Mouse (Mus musculus): ENCODE measurements at regions not wholly inside any gene's neighbourhood (a gene's known extent, or its start where the extent isn't known, plus 50 kb on each side); places are given as distances from the start of the nearest gene placed in this dataset.

DNA sequence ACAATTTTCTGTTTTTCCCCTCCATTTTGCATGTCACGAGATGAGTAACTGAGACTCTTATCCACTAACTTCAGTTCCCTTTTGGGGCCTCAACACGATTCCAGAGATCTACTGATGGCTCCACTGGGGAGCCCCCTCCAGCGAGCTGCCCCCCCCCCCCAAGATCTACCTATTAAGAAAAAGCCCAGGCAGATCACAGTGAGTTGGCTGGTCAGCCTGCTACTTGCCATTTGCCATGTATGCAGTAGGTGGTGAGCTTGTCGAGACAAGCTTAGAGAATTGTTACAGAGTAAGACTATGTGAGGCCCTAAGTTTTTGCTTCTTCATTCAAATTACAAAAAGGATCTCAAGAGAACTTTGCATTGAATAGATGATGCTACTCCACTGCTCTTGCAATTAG lies 426.3 kb upstream of the Ubash3b start:
- DNase-seq, result no peak

DNA sequence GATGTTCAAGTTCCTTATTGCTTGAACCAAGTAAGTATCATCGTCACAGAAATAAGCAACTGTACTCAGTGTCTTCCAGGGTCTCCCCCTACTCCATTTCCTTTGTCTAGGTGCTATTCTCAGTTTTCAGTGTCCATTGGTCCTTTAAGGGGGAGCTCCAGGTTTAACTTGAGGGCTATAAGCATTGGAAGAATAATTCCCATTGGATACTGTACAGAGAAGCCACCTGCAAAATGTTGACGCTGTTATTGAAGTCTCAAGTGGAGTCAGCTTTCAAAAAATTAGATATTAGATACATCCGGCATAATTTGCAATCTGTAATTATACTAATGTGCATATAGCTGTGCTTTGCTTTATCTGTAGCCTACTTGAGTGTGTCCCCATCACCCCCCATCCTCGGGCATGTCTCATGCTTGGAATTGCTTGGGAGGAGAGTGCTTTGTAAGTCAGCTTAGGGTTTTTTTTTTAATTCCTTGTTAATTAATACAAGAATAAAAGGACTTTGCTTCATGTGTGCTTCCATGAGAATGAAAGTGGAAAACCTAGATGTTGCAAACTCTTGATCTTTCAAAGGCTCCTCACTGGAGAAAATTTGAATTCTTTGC lies 425.6 kb upstream of the Ubash3b start:
- no peak for DNase-seq

DNA sequence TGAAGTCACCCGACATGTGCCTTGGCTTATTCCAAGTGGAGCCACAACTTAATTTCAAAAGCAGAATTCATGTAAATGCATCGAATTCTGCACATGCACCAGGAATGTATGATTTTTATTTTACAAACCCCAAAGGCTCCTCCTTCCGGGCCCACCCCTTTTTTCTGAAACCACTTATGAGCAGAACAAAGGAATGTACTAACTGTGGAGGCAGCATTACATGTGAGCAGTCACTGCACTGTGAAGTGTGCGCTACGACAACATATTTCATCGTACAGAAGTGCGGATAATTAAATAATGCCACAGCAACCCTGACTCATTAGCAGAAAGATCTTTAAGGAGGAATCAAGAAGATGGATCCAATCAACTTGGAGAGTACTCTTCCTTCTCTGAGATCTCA lies 424.8 kb upstream of the Ubash3b start:
- DNase-seq, result peak in 1 of 2 experiments; percentile 14

DNA sequence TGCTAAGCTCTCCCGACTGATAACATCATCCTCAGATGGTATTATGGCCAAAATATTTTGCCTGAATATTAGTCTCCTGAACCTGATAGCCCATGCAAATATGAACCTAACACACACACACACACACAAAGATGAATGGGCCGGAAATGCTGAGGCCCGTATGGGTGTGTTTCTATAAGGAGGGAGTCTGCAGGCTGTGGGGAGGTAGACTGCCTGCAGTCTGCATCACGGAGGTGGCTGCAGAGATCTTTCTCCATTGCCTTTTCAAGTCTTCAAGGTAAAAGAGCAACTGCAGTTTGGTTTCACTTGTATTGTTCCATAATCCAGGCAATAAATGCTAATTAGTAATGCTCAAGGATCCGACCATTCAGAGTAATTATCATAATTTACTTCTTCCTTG lies 424.3 kb upstream of the Ubash3b start:
- DNase-seq, result no peak

GRCm38 (mm10) chr9:41585012-41585411 lies 423.5 kb upstream of the Ubash3b start:
- no peak for DNase-seq

DNA sequence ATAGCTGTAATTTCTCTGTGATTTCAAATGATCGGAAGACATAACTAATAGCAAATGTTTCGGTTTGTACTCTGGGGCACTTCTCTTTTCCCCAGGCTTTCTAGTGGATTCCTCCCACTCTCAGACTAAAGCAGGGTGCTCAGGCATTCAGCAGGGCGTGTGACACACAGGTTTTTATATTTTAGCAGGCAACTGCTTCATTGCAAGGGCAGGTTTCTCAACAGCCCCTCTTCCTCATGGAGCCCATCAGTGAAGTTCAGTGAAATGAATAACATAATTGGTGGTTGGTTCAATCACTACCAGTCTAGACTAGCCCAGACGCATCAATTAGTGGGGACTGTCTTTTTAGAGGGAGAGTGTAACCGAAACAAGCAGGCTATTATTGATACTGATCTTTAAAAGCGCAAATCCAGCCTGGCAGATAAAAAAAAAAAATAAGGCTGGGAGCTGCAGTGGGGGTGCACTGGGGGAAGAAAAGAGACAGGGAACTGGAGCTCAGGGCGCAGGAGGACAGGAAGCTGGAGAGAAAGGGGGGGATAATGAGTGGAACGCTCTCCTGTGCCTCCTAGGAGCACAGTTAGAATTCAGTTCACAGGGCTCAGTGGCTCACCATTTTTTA lies 422.3 kb upstream of the Ubash3b start:
- peak in 1 of 2 experiments; percentile 40 for DNase-seq

GRCm38 (mm10) chr9:41583276-41583675 lies 421.8 kb upstream of the Ubash3b start:
- no peak for DNase-seq

- DNase-seq, result no peak
Measured at GRCm38 (mm10) chr9:41582711-41583236, 421.3 kb upstream of the Ubash3b start.

- DNase-seq, result peak in 1 of 2 experiments; percentile 28
Measured at GRCm38 (mm10) chr9:41582171-41582570, 420.7 kb upstream of the Ubash3b start.

GRCm38 (mm10) chr9:41581741-41582140 lies 420.2 kb upstream of the Ubash3b start:
- no peak for DNase-seq

DNA sequence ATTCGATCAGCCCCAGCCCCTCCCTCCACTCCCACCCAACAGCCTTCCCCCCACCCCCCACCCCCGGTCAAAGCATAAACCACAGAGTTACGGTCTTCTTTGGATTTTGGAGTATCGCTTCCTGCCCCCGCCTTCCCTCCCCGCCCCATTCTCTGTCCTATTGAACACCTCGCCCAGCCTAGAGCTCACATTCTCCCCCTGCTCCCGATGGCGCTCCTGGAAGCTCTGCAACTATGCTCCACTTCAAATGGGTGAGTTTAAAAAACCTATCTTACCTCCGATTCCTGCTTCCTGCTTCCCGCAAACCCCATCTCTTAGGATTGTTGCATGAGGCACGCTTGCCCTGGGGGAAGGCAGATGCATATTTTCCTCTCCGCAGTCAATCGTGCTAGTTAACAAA lies 419.7 kb upstream of the Ubash3b start:
- peak; percentile 59 to 69 for DNase-seq

DNA sequence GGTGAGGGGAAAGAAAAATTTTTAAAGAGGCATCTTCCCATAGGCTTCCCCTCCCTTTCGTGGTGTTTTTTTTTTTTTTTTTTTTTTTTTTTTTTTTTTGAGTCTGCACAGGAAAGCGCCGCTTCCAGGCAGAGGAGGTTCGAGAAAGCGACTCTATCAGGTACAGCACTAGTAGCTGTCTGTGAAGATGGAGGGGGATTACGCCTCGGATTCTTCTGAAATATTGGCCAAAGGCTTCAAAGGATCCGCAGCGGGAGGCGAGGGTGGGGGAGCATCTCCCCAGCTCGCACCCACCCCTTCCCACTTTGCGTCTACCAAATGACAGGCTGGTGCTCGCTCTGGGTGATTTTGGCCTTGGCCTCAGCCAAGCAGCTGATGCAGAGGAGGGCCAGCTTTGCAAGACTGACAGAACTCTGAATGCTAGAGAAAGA lies 419.1 kb upstream of the Ubash3b start:
- DNase-seq, result peak; percentile 53 to 70

DNA sequence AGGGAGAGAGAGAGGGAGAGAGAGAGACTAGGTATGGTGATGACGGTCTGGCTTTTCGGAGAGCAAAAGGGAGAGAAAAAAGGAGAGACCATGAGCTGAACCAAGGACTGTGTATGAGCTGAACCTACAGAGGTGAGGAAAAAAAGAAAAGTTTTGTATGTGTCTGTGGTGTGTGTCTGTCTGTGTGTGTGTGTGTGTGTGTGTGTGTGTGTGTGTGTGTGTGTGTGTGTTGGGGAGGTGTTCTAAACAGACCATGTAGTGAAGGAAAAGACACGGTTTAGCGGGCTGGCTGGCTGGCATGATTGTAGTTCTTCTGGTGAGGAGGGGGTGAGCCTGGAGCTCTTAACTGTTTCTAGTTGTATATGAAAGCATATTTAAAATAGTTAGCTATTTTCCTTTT lies 418.6 kb upstream of the Ubash3b start:
- DNase-seq, result peak; percentile 21 to 43

DNA sequence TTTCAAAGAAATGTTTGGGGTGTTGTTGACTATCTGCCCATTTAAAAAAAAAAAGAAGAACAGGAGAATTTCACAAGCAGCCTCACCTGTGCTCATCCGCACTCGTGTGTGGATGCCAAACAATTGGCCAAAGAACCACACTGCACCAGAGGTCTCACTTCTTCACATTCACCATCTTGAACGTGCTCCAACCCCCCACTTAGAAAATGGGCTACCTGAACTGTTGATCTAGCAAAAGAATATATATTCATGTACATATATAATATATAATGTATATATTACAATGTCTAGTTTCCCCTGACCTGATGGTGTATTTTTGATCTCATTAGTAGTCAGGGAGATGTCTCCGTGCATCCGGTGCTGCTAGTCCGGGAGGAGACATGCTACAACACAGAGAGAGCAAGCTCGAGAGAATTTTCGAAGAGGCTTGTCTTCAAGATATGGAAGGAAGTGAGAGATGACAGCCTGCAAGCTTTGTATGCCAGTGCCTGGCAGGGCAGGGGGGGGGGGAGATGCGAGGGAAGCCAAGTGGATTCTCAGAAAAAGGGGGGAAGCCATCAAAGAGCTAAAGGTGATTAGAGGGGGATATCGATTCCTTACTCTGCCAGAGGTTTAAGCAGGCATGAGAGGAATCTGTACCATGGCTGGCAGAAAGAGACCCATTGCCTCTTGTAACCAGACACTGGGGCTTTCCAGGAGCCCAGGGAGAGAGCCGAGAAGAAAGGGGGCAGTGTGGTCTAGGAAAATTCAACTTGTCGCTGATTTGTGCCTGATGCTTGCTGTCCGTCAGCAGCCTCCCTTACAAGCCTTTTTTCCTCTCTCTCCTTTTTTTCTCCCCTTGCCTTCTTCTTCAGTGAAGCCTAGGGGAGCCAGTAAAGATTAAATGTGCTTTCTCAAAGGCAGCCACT lies 417.9 kb upstream of the Ubash3b start:
- DNase-seq, result peak; percentile 62 to 75

- DNase-seq, result no peak
Measured at GRCm38 (mm10) chr9:41578221-41579106, 417.0 kb upstream of the Ubash3b start.

GRCm38 (mm10) chr9:41577760-41578159 lies 416.3 kb upstream of the Ubash3b start:
- DNase-seq, result no peak

GRCm38 (mm10) chr9:41575826-41576225 lies 414.3 kb upstream of the Ubash3b start:
- DNase-seq, result peak in 1 of 2 experiments; percentile 23

GRCm38 (mm10) chr9:41570262-41570661 lies 408.8 kb upstream of the Ubash3b start:
- DNase-seq, result no peak

DNA sequence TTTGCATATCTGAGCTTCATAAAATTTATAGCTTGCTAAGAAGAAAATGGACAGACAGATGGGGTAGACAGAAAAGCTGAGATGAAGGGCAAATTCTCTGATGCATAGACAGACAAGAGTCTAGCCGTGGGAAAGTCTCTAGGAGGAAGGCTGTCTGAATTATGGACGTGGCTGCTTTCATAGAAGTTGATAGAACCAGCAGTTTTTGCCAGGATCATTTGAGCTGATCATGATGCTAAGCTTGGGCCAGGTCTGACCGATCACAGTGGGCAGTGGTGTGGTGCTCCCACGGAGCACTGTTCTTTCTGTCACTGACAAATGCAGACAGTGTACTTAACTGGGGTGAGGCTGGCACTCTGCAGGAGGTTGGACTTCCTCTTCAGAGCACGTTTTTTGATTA lies 405.0 kb upstream of the Ubash3b start:
- no peak for DNase-seq

DNA sequence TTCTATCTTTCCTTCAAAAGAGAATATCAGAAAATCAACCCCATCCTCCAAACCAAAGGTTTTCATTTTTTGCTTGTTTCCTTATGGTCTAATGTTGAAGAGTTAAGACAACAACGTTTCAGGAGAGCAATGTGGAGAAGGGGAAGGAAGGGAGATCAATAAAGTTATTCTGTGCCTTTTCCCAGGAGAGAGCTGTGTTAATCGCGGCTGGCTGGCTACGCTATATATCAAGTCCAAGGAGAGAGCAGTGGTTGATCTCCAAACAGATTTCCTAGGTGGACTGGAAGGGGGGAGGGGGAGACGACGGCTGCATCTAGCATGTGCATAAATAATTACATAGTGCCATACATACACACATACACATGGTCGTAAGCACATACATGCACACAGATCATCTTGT lies 404.3 kb upstream of the Ubash3b start:
- DNase-seq, result no peak

DNA sequence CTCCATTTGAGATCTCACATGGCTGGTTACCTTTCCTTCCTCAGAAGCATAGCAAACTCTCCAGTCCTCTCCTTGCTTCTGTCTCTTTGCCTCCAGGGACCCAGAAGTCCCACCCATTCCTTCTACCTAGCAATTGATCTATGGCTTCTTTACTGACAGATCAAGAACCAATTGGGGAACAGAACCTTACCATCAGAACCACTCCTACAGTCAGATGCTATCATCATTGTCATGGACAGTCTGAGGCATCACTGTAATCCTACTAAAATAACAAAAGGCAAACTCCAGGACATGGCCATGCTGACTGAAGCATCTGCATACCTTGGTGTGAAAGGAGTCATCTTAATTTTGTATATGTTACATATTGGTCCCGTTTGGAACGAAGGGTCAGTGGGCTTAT lies 401.9 kb upstream of the Ubash3b start:
- DNase-seq, result no peak

DNA sequence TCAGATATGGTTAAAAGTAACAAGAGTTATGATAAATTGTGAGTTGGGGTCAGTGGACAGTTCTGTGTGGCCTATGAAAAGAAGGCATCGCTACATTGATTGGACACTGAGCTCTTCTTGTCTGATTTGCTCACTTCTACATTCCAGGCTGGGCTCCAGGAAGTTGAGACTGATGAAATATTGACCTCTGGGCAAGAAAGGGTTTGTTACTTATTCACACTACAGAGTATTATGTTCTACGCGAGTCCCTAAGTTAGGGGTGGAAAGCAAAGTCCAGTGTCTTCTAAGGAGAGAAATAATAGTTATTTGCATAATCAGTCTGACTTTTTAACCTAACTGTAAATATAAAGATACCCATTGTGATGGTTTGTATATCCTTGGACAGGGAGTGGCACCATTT lies 397.0 kb upstream of the Ubash3b start:
- no peak for DNase-seq
